Mouse (Mus musculus) MEL-GATA-1-ER (cell line): ENCODE measurements around the gene Rtl10.

Experiments used
- DNase-seq: peaks from one replicate; pipeline ENCODE4 v3.0.0-alpha.2; 2012; ENCODE audit warnings: low read depth; ENCODE audit errors: extremely low read depth

The Rtl10 gene

GRCm38 (mm10) chr16:18543151-18543829 lies 44.6 kb downstream of the Rtl10 start:
- DNase-seq: no peak

DNA sequence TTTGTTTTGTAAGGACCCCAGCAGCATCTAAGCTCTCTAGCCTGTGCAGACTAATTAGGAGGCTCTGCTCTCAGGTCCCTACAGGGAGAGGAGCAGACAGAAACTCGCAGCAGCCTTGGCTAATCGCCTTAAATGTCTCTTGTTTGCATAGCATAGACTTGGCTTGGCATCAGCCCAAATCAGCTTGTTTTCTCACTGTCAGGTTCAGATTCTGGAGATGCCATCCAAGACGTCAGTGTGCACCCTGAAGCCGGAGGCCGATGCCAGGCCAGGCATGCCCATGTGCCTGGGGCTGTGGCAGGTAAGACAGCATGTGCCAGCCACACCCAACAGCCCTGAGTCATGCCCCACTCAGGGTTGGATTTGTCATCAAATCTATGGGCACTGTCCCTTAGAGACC lies 49.2 kb downstream of the Rtl10 start:
- DNase-seq: no peak
